ENCODE assay signal across 15 mouse cellular contexts in genomic region chr13:60848241-60849120, GRCm38 (mm10). TPM values are rescaled to one million over a fixed set of nuclear protein-coding genes. Genes with fewer than 3 reads are reported as not detected.
DNase-seq lines count a peak whose midpoint lies in the region; ATAC-seq lines count a peak whose summit lies in the region.
"Had no signal": no experiment of that assay in that cellular context is flagged by ENCODE, and none has a peak within 500 bp of the region (broad histone marks: within the 10 kb centered on the region; RNA-seq: fewer than 3 reads in every experiment).

No protein-coding gene starts in this region.

- H3K36me3 ChIP-seq in embryonic facial prominence, embryonic 14.5 days (ENCODE audit: control insufficient read depth, insufficient read depth, low read length): no peaks in the 10 kb centered on the region
- H3K36me3 ChIP-seq in embryonic facial prominence, embryonic 10.5 days (replicated peaks): no peaks in the 10 kb centered on the region
- H3K36me3 ChIP-seq in hindbrain, embryonic 16.5 days (ENCODE audit: control insufficient read depth, insufficient read depth, low read length): no peaks in the 10 kb centered on the region
- H3K36me3 ChIP-seq: limb, embryonic 15.5 days; midbrain, embryonic 15.5 days had no signal

- no peak overlapping the region for H3K27ac ChIP-seq in embryonic facial prominence, embryonic 14.5 days (replicated peaks; ENCODE audit: low read depth, low read length)
- H3K27ac ChIP-seq in embryonic facial prominence, embryonic 10.5 days (replicated peaks): no peak overlapping the region
- H3K27ac ChIP-seq in hindbrain, embryonic 16.5 days (ENCODE audit: low read depth, low read length): no peak overlapping the region
- H3K27ac ChIP-seq: limb, embryonic 15.5 days; midbrain, embryonic 15.5 days had no signal

- no peak overlapping the region for H3K4me3 ChIP-seq in embryonic facial prominence, embryonic 14.5 days (ENCODE audit: low read depth, low read length)
- H3K4me3 ChIP-seq in embryonic facial prominence, embryonic 10.5 days: no peak overlapping the region
- no peak overlapping the region for H3K4me3 ChIP-seq in hindbrain, embryonic 16.5 days (ENCODE audit: low read length)
- H3K4me3 ChIP-seq: erythroblast, embryonic 14.5 days; limb, embryonic 15.5 days; midbrain, embryonic 15.5 days had no signal

- no peak overlapping the region for H3K4me2 ChIP-seq in embryonic facial prominence, embryonic 14.5 days (ENCODE audit: low read depth, low read length)
- H3K4me2 ChIP-seq in hindbrain, embryonic 16.5 days (ENCODE audit: low read length): no peak overlapping the region
- H3K4me2 ChIP-seq: limb, embryonic 15.5 days; midbrain, embryonic 15.5 days had no signal

- H3K9ac ChIP-seq in embryonic facial prominence, embryonic 14.5 days (ENCODE audit: low read depth, low read length): no peak overlapping the region
- no peak overlapping the region for H3K9ac ChIP-seq in hindbrain, embryonic 16.5 days (ENCODE audit: low read depth, low read length)
- H3K9ac ChIP-seq: limb, embryonic 15.5 days; midbrain, embryonic 15.5 days had no signal

- H3K4me1 ChIP-seq in embryonic facial prominence, embryonic 14.5 days (ENCODE audit: control insufficient read depth, insufficient read depth, low read length): no peaks in the 10 kb centered on the region
- H3K4me1 ChIP-seq in embryonic facial prominence, embryonic 10.5 days: no peaks in the 10 kb centered on the region
- no peaks in the 10 kb centered on the region for H3K4me1 ChIP-seq in hindbrain, embryonic 16.5 days (ENCODE audit: control insufficient read depth, insufficient read depth, low read depth, low read length)
- H3K4me1 ChIP-seq: limb, embryonic 15.5 days; midbrain, embryonic 15.5 days had no signal

- H3K27me3 ChIP-seq in embryonic facial prominence, embryonic 14.5 days (replicated peaks; ENCODE audit: control insufficient read depth, insufficient read depth, low read length): no peaks in the 10 kb centered on the region
- H3K27me3 ChIP-seq in embryonic facial prominence, embryonic 10.5 days (replicated peaks; ENCODE audit: low read depth, poor library complexity, severe bottlenecking): no peaks in the 10 kb centered on the region
- no peaks in the 10 kb centered on the region for H3K27me3 ChIP-seq in hindbrain, embryonic 16.5 days (replicated peaks; ENCODE audit: control insufficient read depth, insufficient read depth, low read length)
- H3K27me3 ChIP-seq: limb, embryonic 15.5 days; midbrain, embryonic 15.5 days had no signal

- ATAC-seq in embryonic facial prominence, embryonic 14.5 days (ENCODE audit: low read depth): no peak
- peak; percentile 77 to 82 for ATAC-seq in hematopoietic stem cell, adult 5-6 weeks (replicated peaks in 1 of 2; ENCODE audit: insufficient read depth in 1 of 2, low FRiP score in 2 of 2, low TSS enrichment in 1 of 2, low read depth in 1 of 2, poor library complexity in 2 of 2, severe bottlenecking in 2 of 2)
- ATAC-seq in hindbrain, embryonic 16.5 days: no peak
- ATAC-seq: midbrain, embryonic 15.5 days had no signal

- DNase-seq in embryonic facial prominence, embryonic 14.5 days (ENCODE audit: low spot score): peak; percentile 13
- DNase-seq in embryonic facial prominence, embryonic 10.5 days (ENCODE audit: low spot score): no peak
- DNase-seq in CD4-positive helper T cell, adult 2 months (ENCODE audit: low read depth, low spot score): peak; percentile 79
- peak; percentile 17 for DNase-seq in skeletal muscle tissue, adult 2 months (ENCODE audit: low read depth, low spot score)
- no peak for DNase-seq in adrenal gland, adult 18-20 months (ENCODE audit: low spot score in 2 of 2)
- no peak for DNase-seq in cerebellum, postnatal 14 days
- DNase-seq: cerebellum, adult 18-20 months; kidney, postnatal 4 days; retina, postnatal 1 day had no signal

- WGBS in embryonic facial prominence, embryonic 14.5 days: 85% methylated on average over 4 of the region's 4 CpGs
- 87% methylated on average over 4 of the region's 4 CpGs for WGBS in embryonic facial prominence, embryonic 10.5 days
- WGBS in hindbrain, embryonic 16.5 days: 88% methylated on average over 4 of the region's 4 CpGs

- no peaks in the 10 kb centered on the region for H3K9me3 ChIP-seq in embryonic facial prominence, embryonic 14.5 days (ENCODE audit: control insufficient read depth, low read length)
- H3K9me3 ChIP-seq in embryonic facial prominence, embryonic 10.5 days: no peaks in the 10 kb centered on the region
- H3K9me3 ChIP-seq in hindbrain, embryonic 16.5 days (ENCODE audit: control insufficient read depth, low read length): no peaks in the 10 kb centered on the region
- H3K9me3 ChIP-seq: limb, embryonic 15.5 days; midbrain, embryonic 15.5 days had no signal

RNA-seq across cellular contexts. Expression of gene 4930486L24Rik, which starts 15.8 kb away (rescaled TPM):
- not detected in 2 replicates for polyA plus RNA-seq in embryonic facial prominence, embryonic 14.5 days (2014; fragmentation: Nextera tagmentation; extraction: Ambion mirVana)
- 0.16 TPM in 1 of 2 replicates, not detected in the other for polyA plus RNA-seq in embryonic facial prominence, embryonic 10.5 days (2016; fragmentation: Nextera tagmentation; extraction: Ambion mirVana)
- total RNA-seq in hematopoietic stem cell, adult 5-6 weeks (2017): not detected in 2 replicates
- 0.33 TPM in 1 of 2 replicates, not detected in the other for polyA plus RNA-seq in hindbrain, embryonic 16.5 days (2015; fragmentation: Nextera tagmentation; extraction: Ambion mirVana)
- total RNA-seq in adrenal gland, adult 18-20 months (2021): 10 to 100 TPM in 1 of 2 experiments, under 1 TPM in 1; 0.77 to 49.1 TPM
- polyA plus RNA-seq: erythroblast, embryonic 14.5 days had no signal

RNA-seq across cellular contexts. Expression of gene Ctsll3, which starts 45.8 kb away (rescaled TPM):
- polyA plus RNA-seq in embryonic facial prominence, embryonic 14.5 days (2014; fragmentation: Nextera tagmentation; extraction: Ambion mirVana): 0.58 TPM in 1 of 2 replicates, not detected in the other
- not detected in 2 replicates for polyA plus RNA-seq in embryonic facial prominence, embryonic 10.5 days (2016; fragmentation: Nextera tagmentation; extraction: Ambion mirVana)
- not detected in 2 replicates for total RNA-seq in hematopoietic stem cell, adult 5-6 weeks (2017)
- not detected in 2 replicates for polyA plus RNA-seq in hindbrain, embryonic 16.5 days (2015; fragmentation: Nextera tagmentation; extraction: Ambion mirVana)
- not detected for total RNA-seq in adrenal gland, adult 18-20 months (2021)
- polyA plus RNA-seq: erythroblast, embryonic 14.5 days; gonadal fat pad, adult 2 months; midbrain, embryonic 15.5 days had no signal

RNA-seq across cellular contexts. Expression of gene Gm49392, which starts 48.2 kb away (rescaled TPM):
- polyA plus RNA-seq in embryonic facial prominence, embryonic 14.5 days (2014; fragmentation: Nextera tagmentation; extraction: Ambion mirVana): 0.51 and 0.54 TPM in 2 replicates
- polyA plus RNA-seq in embryonic facial prominence, embryonic 10.5 days (2016; fragmentation: Nextera tagmentation; extraction: Ambion mirVana): not detected in 2 replicates
- 11.0 and 14.9 TPM in 2 replicates for total RNA-seq in hematopoietic stem cell, adult 5-6 weeks (2017)
- 0.35 TPM in 1 of 2 replicates, not detected in the other for polyA plus RNA-seq in hindbrain, embryonic 16.5 days (2015; fragmentation: Nextera tagmentation; extraction: Ambion mirVana)
- under 1 TPM; 0.46 to 0.74 TPM for total RNA-seq in adrenal gland, adult 18-20 months (2021)
- polyA plus RNA-seq: erythroblast, embryonic 14.5 days; limb, embryonic 15.5 days; midbrain, embryonic 15.5 days had no signal

RNA-seq across cellular contexts. Expression of gene Ctla2b, which starts 48.8 kb away (rescaled TPM):
- 4.8 and 5.9 TPM in 2 replicates for polyA plus RNA-seq in embryonic facial prominence, embryonic 14.5 days (2014; fragmentation: Nextera tagmentation; extraction: Ambion mirVana)
- 0.80 and 1.7 TPM in 2 replicates for polyA plus RNA-seq in embryonic facial prominence, embryonic 10.5 days (2016; fragmentation: Nextera tagmentation; extraction: Ambion mirVana)
- total RNA-seq in hematopoietic stem cell, adult 5-6 weeks (2017): 147 and 258 TPM in 2 replicates
- polyA plus RNA-seq in hindbrain, embryonic 16.5 days (2015; fragmentation: Nextera tagmentation; extraction: Ambion mirVana): 1.6 and 1.9 TPM in 2 replicates
- 1 to 10 TPM; 4.4 to 6.2 TPM for total RNA-seq in adrenal gland, adult 18-20 months (2021)
- polyA plus RNA-seq: erythroblast, embryonic 14.5 days had no signal

RNA-seq across cellular contexts. Expression of gene Tpbpb, which starts 56.2 kb away (rescaled TPM):
- polyA plus RNA-seq in embryonic facial prominence, embryonic 14.5 days (2014; fragmentation: Nextera tagmentation; extraction: Ambion mirVana): not detected in 2 replicates
- not detected in 2 replicates for polyA plus RNA-seq in embryonic facial prominence, embryonic 10.5 days (2016; fragmentation: Nextera tagmentation; extraction: Ambion mirVana)
- total RNA-seq in hematopoietic stem cell, adult 5-6 weeks (2017): not detected in 2 replicates
- not detected in 2 replicates for polyA plus RNA-seq in hindbrain, embryonic 16.5 days (2015; fragmentation: Nextera tagmentation; extraction: Ambion mirVana)
- not detected for total RNA-seq in adrenal gland, adult 18-20 months (2021)
- polyA plus RNA-seq: erythroblast, embryonic 14.5 days; gonadal fat pad, adult 2 months; limb, embryonic 15.5 days; midbrain, embryonic 15.5 days had no signal

Comparison
In these comparisons a context has a peak if more than half of its experiments do, and no peak if none do; other contexts are left out.
1. DNase-seq: peak in embryonic facial prominence, embryonic 14.5 days (single experiment), CD4-positive helper T cell, adult 2 months (single experiment) and skeletal muscle tissue, adult 2 months (single experiment); none in embryonic facial prominence, embryonic 10.5 days (single experiment), adrenal gland, adult 18-20 months (0 of 2) and cerebellum, postnatal 14 days (0 of 2).
2. ATAC-seq: peak in hematopoietic stem cell, adult 5-6 weeks (2 of 2); none in embryonic facial prominence, embryonic 14.5 days (single experiment) and hindbrain, embryonic 16.5 days (single experiment).